24 mouse cellular contexts compared by ENCODE assay signal in genomic region chr3:126209024-126209423, GRCm38 (mm10).
A peak's percentile ranks its signal among the peaks of the same experiment; 100 is the strongest.
DNase-seq lines count a peak whose midpoint lies in the region; ATAC-seq and TF ChIP-seq lines count a peak whose summit lies in the region.
"Had no signal": no experiment of that assay in that cellular context is flagged by ENCODE, and none has a peak within 500 bp of the region (broad histone marks: within the 10 kb centered on the region; RNA-seq: fewer than 3 reads in every experiment).

No protein-coding gene starts in this region.

- no peak for TF ChIP-seq CTCF in forebrain, postnatal 0 days (IDR thresholded peaks at IDR 0.05; ENCODE audit: low read depth)

- no peak overlapping the region for H3K4me2 ChIP-seq in embryonic facial prominence, embryonic 14.5 days (ENCODE audit: low read depth, low read length)
- H3K4me2 ChIP-seq in forebrain, embryonic 15.5 days (replicated peaks): no peak overlapping the region
- H3K4me2 ChIP-seq in forebrain, embryonic 12.5 days: no peak overlapping the region
- no peak overlapping the region for H3K4me2 ChIP-seq in forebrain, postnatal 0 days (ENCODE audit: low read depth)
- no peak overlapping the region for H3K4me2 ChIP-seq in hindbrain, embryonic 13.5 days
- H3K4me2 ChIP-seq: embryonic facial prominence, embryonic 13.5 days; heart, embryonic 11.5 days; hindbrain, embryonic 12.5 days; intestine, embryonic 15.5 days had no signal

- no peaks in the 10 kb centered on the region for H3K9me3 ChIP-seq in embryonic facial prominence, embryonic 14.5 days (ENCODE audit: control insufficient read depth, low read length)
- H3K9me3 ChIP-seq in embryonic facial prominence, embryonic 10.5 days: no peaks in the 10 kb centered on the region
- no peaks in the 10 kb centered on the region for H3K9me3 ChIP-seq in forebrain, embryonic 15.5 days
- H3K9me3 ChIP-seq in forebrain, embryonic 12.5 days: no peaks in the 10 kb centered on the region
- H3K9me3 ChIP-seq in forebrain, postnatal 0 days (ENCODE audit: low read length): no peaks in the 10 kb centered on the region
- no peaks in the 10 kb centered on the region for H3K9me3 ChIP-seq in hindbrain, embryonic 13.5 days
- H3K9me3 ChIP-seq: embryonic facial prominence, embryonic 13.5 days; hindbrain, embryonic 12.5 days; intestine, embryonic 15.5 days had no signal

- DNase-seq in embryonic facial prominence, embryonic 14.5 days (ENCODE audit: low spot score): peak; percentile 9
- no peak for DNase-seq in embryonic facial prominence, embryonic 10.5 days (ENCODE audit: low spot score)
- DNase-seq in brain, adult 2 months (ENCODE audit: low read depth, low spot score): peak; percentile 39
- DNase-seq in forebrain, postnatal 0 days: peak; percentile 40
- DNase-seq in left cerebral cortex, postnatal 4 days: no peak
- DNase-seq: adrenal gland, adult 8-10 months; adrenal gland, postnatal 25 days; cerebellum, adult 11 months; cerebellum, adult 2 months; cerebellum, adult 9-11 months; cerebellum, postnatal 25 days; gastrocnemius, adult 2 months; gastrocnemius, postnatal 14 days; heart, adult 11 months; kidney, adult 11 months had no signal

- no peaks in the 10 kb centered on the region for H3K36me3 ChIP-seq in embryonic facial prominence, embryonic 14.5 days (ENCODE audit: control insufficient read depth, insufficient read depth, low read length)
- H3K36me3 ChIP-seq in embryonic facial prominence, embryonic 10.5 days (replicated peaks): no peaks in the 10 kb centered on the region
- H3K36me3 ChIP-seq in forebrain, embryonic 15.5 days: no peaks in the 10 kb centered on the region
- H3K36me3 ChIP-seq in forebrain, embryonic 12.5 days (replicated peaks): no peaks in the 10 kb centered on the region
- no peaks in the 10 kb centered on the region for H3K36me3 ChIP-seq in forebrain, postnatal 0 days (ENCODE audit: insufficient read depth)
- H3K36me3 ChIP-seq in hindbrain, embryonic 13.5 days: no peaks in the 10 kb centered on the region
- H3K36me3 ChIP-seq: embryonic facial prominence, embryonic 13.5 days; hindbrain, embryonic 12.5 days; intestine, embryonic 15.5 days had no signal

- no peak overlapping the region for H3K27ac ChIP-seq in embryonic facial prominence, embryonic 14.5 days (replicated peaks; ENCODE audit: low read depth, low read length)
- H3K27ac ChIP-seq in embryonic facial prominence, embryonic 10.5 days (replicated peaks): no peak overlapping the region
- H3K27ac ChIP-seq in forebrain, embryonic 15.5 days (replicated peaks): no peak overlapping the region
- no peak overlapping the region for H3K27ac ChIP-seq in forebrain, embryonic 12.5 days
- no peak overlapping the region for H3K27ac ChIP-seq in forebrain, postnatal 0 days (ENCODE audit: low read depth, low read length)
- no peak overlapping the region for H3K27ac ChIP-seq in hindbrain, embryonic 13.5 days
- H3K27ac ChIP-seq: embryonic facial prominence, embryonic 13.5 days; gastrocnemius, adult 2 months; hindbrain, embryonic 12.5 days; intestine, embryonic 15.5 days had no signal

- intact Hi-C loops in left cerebral cortex, postnatal 4 days (cut with DNase I): no loop called here

- H3K4me1 ChIP-seq in embryonic facial prominence, embryonic 14.5 days (ENCODE audit: control insufficient read depth, insufficient read depth, low read length): no peaks in the 10 kb centered on the region
- H3K4me1 ChIP-seq in embryonic facial prominence, embryonic 10.5 days: no peaks in the 10 kb centered on the region
- no peaks in the 10 kb centered on the region for H3K4me1 ChIP-seq in forebrain, embryonic 15.5 days
- no peaks in the 10 kb centered on the region for H3K4me1 ChIP-seq in forebrain, embryonic 12.5 days
- no peaks in the 10 kb centered on the region for H3K4me1 ChIP-seq in forebrain, postnatal 0 days (ENCODE audit: insufficient read depth)
- H3K4me1 ChIP-seq in hindbrain, embryonic 13.5 days (replicated peaks): no peaks in the 10 kb centered on the region
- H3K4me1 ChIP-seq: embryonic facial prominence, embryonic 13.5 days; hindbrain, embryonic 12.5 days; intestine, embryonic 15.5 days had no signal

- no peaks in the 10 kb centered on the region for H3K27me3 ChIP-seq in embryonic facial prominence, embryonic 14.5 days (replicated peaks; ENCODE audit: control insufficient read depth, insufficient read depth, low read length)
- H3K27me3 ChIP-seq in embryonic facial prominence, embryonic 10.5 days (replicated peaks; ENCODE audit: low read depth, poor library complexity, severe bottlenecking): no peaks in the 10 kb centered on the region
- no peaks in the 10 kb centered on the region for H3K27me3 ChIP-seq in forebrain, embryonic 15.5 days
- H3K27me3 ChIP-seq in forebrain, embryonic 12.5 days: no peaks in the 10 kb centered on the region
- no peaks in the 10 kb centered on the region for H3K27me3 ChIP-seq in forebrain, postnatal 0 days (ENCODE audit: insufficient read depth, low read length)
- H3K27me3 ChIP-seq in hindbrain, embryonic 13.5 days: no peaks in the 10 kb centered on the region
- H3K27me3 ChIP-seq: embryonic facial prominence, embryonic 13.5 days; hindbrain, embryonic 12.5 days; intestine, embryonic 15.5 days had no signal

- WGBS in embryonic facial prominence, embryonic 14.5 days: 79% methylated on average over 3 of the region's 3 CpGs
- 81% methylated on average over 3 of the region's 3 CpGs for WGBS in embryonic facial prominence, embryonic 10.5 days
- 67% methylated on average over 3 of the region's 3 CpGs for WGBS in forebrain, embryonic 15.5 days
- 85% methylated on average over 3 of the region's 3 CpGs for WGBS in forebrain, embryonic 12.5 days
- 54% methylated on average over 3 of the region's 3 CpGs for WGBS in forebrain, postnatal 0 days
- 81% methylated on average over 3 of the region's 3 CpGs for WGBS in hindbrain, embryonic 13.5 days

- no peak overlapping the region for H3K4me3 ChIP-seq in embryonic facial prominence, embryonic 14.5 days (ENCODE audit: low read depth, low read length)
- H3K4me3 ChIP-seq in embryonic facial prominence, embryonic 10.5 days: no peak overlapping the region
- no peak overlapping the region for H3K4me3 ChIP-seq in forebrain, embryonic 15.5 days
- H3K4me3 ChIP-seq in forebrain, embryonic 12.5 days (replicated peaks): no peak overlapping the region
- no peak overlapping the region for H3K4me3 ChIP-seq in forebrain, postnatal 0 days (ENCODE audit: low read depth, low read length)
- H3K4me3 ChIP-seq in hindbrain, embryonic 13.5 days: no peak overlapping the region
- H3K4me3 ChIP-seq: embryonic facial prominence, embryonic 13.5 days; gastrocnemius, adult 2 months; hindbrain, embryonic 12.5 days; intestine, embryonic 15.5 days had no signal

- H3K9ac ChIP-seq in embryonic facial prominence, embryonic 14.5 days (ENCODE audit: low read depth, low read length): no peak overlapping the region
- H3K9ac ChIP-seq in forebrain, embryonic 15.5 days (replicated peaks): no peak overlapping the region
- H3K9ac ChIP-seq in forebrain, embryonic 12.5 days: no peak overlapping the region
- no peak overlapping the region for H3K9ac ChIP-seq in forebrain, postnatal 0 days
- no peak overlapping the region for H3K9ac ChIP-seq in hindbrain, embryonic 13.5 days
- H3K9ac ChIP-seq: embryonic facial prominence, embryonic 13.5 days; hindbrain, embryonic 12.5 days; intestine, embryonic 15.5 days had no signal

- ATAC-seq in embryonic facial prominence, embryonic 14.5 days (ENCODE audit: low read depth): no peak
- 0 out of 2 replicates have a peak, but pooled peaks have one; percentile 41 for ATAC-seq in forebrain, embryonic 15.5 days (replicated peaks)
- no peak for ATAC-seq in forebrain, embryonic 12.5 days (ENCODE audit: low FRiP score)
- ATAC-seq in forebrain, postnatal 0 days: peak; percentile 69; the same call in 1 of the 2 replicates
- no peak for ATAC-seq in hindbrain, embryonic 13.5 days (ENCODE audit: low FRiP score)
- ATAC-seq: activated CD4-positive, CD25-positive, alpha-beta regulatory T cell, adult 4 months; hindbrain, embryonic 16.5 days; intestine, embryonic 15.5 days had no signal

Comparison
In these comparisons a context has a peak if more than half of its experiments do, and no peak if none do; other contexts are left out.
1. ATAC-seq: peak in forebrain, embryonic 15.5 days (single experiment) and forebrain, postnatal 0 days (single experiment); none in embryonic facial prominence, embryonic 14.5 days (single experiment), forebrain, embryonic 12.5 days (single experiment) and hindbrain, embryonic 13.5 days (single experiment).
2. DNase-seq: peak in embryonic facial prominence, embryonic 14.5 days (single experiment), brain, adult 2 months (single experiment) and forebrain, postnatal 0 days (single experiment); none in embryonic facial prominence, embryonic 10.5 days (single experiment) and left cerebral cortex, postnatal 4 days (single experiment).